Mouse (Mus musculus) E14TG2a.4 (cell line): Measurements from ENCODE around the gene Nkapd1.

Experiments used
- CTCF ChIP-seq: conservative IDR thresholded peaks from 2 replicates; pipeline ENCODE4 v1.5.1; 2014; ENCODE audit warnings: low read length
- NANOG ChIP-seq: IDR thresholded peaks from 2 replicates; pipeline ENCODE4 v1.6.1; 2014; ENCODE audit warnings: borderline replicate concordance, low read length, mixed read lengths
- POU5F1 ChIP-seq: IDR thresholded peaks from 2 replicates; pipeline ENCODE4 v1.6.1; 2014; ENCODE audit warnings: low read length, borderline replicate concordance

DNA sequence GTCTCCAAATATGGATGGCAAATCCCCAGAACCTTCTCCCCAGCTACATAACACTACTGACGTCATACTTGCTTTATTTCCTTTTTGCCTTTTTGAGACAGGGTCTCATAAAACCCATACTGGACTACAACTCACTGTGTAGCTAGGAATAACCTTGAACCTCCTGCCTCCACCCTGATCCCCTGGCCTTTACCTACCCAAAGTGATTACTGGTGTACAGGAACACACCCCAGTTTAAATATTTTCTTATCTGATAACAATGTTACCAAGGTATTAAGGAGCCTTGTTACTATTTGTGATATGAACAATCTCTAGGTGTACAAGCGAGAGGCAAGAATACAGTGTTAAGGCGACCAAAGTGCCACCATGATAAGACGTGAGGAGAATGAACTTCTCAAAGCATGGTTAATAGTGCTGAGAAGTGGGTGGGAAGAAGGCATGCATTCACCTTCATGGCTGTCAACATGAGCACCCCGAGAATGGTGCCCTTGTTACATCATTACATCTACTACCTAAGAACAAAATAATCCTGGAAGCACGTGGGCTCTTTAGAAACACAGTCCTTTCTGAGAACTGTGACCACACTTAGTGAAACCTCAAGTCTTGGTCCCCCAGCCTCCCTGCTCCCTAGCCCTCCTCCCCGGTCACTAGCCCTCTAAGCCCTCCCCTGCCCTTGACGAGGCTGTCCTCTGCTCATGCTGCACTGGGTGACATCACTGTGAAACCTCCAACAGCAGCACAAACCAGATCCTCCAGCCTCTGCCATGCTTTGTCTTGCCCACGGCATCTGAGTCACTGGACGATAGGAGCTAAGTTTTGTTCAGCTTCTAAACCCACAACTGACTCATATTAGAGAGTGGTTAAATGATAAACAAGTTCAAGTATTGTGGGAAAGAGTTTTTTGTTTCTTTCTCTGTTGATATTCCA is 47.4 kb downstream of the Nkapd1 start:
- TF ChIP-seq CTCF = no peak
- TF ChIP-seq NANOG = no peak
- TF ChIP-seq POU5F1 = no peak
